Mouse (Mus musculus): ENCODE data around the gene Slc22a4. TPM values are rescaled to one million over a fixed set of nuclear protein-coding genes. Genes with fewer than 3 reads are reported as not detected.
"Not testable (repeated sequence)": the region's sequence is repeated elsewhere in the genome, so short reads cannot be mapped to it uniquely, and the experiment has no call there.

Slc22a4 gene
- total RNA-seq, 2 experiments from 2014 or later = 15.3 to 23.6 TPM

DNA sequence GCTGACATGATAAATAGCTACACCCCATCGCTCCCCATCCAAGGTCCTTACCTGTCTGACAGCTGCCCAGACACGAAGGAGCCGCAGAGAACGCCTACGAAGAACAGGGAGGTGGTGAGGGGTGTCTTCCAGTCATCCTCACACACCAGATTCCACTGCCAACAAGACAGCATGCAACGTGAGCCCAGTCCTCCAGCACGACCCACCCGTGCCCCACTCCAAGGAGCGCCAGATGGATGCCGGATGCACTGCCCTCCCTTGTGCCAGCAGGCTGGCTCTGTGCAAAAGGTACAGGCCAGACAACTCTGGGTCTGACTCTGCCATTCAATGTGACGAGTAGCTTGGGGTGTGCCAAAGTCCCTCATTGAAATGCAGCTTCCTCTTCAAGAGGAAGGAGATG lies 20.2 kb downstream of the Slc22a4 start:
- ATAC-seq (replicated peaks; ENCODE audit: poor library complexity) = no peak

DNA sequence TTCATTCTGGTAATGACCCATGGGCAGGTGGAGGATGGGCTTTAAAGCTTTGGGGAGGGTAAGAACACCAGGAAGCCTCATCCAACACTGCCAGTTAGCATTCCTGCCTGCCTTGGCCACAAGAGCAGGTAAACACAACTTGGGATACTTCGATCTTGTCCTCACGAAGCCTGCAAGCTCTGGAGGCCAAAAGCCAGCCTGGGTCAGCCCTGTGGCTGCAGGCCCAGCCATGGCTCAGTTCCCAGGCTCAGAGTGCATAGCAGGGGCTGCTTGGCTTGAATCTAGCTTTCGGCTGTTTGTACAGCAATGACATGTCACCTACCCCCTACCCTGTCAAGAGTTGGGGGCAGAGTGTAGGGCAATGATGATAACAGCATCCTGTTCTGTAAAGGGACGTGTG lies 21.0 kb downstream of the Slc22a4 start:
- no peak for ATAC-seq (replicated peaks; ENCODE audit: poor library complexity)

- peak; percentile 51 for ATAC-seq (replicated peaks; ENCODE audit: poor library complexity)
Measured at GRCm38 (mm10) chr11:54006362-54006761, 21.5 kb downstream of the Slc22a4 start.

- peak; percentile 82 for ATAC-seq (replicated peaks; ENCODE audit: poor library complexity)
Measured at GRCm38 (mm10) chr11:54004734-54005133, 23.2 kb downstream of the Slc22a4 start.

- ATAC-seq (replicated peaks; ENCODE audit: poor library complexity) = no peak
Measured at GRCm38 (mm10) chr11:54004221-54004620, 23.7 kb downstream of the Slc22a4 start.

- ATAC-seq (replicated peaks; ENCODE audit: poor library complexity) = peak; percentile 64
Measured at GRCm38 (mm10) chr11:54002761-54003717, 24.9 kb downstream of the Slc22a4 start.

DNA sequence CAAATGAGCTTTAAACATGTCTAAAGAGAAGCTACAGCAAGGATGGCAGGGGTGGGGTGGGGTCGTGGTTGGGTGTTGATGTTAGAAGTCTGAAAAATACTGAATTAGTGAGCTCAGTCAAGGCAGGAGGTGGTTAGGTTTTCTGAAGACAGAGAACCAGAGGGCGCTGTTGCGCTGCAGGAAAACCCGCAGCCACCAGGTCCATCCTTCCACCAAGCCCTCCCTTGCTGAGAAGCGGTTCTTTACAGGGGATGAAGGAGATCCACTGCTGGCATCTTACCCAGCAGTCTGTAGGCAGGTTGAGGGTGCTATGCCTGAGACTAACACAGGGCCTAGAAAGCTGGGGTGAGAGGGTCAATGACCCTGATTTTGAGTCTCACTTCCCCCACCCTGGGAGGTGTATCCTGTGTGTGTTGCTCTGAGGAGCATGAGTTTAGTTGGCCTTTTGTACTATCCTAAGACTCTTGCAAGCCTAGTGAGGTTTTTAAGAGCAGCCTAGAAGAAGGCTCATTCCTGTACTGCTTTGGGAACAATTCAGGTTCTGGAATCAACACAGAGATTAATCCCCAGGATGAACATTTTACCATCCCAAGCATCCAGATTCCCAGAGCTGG lies 25.6 kb downstream of the Slc22a4 start:
- ATAC-seq (replicated peaks; ENCODE audit: poor library complexity) = peak; percentile 69

DNA sequence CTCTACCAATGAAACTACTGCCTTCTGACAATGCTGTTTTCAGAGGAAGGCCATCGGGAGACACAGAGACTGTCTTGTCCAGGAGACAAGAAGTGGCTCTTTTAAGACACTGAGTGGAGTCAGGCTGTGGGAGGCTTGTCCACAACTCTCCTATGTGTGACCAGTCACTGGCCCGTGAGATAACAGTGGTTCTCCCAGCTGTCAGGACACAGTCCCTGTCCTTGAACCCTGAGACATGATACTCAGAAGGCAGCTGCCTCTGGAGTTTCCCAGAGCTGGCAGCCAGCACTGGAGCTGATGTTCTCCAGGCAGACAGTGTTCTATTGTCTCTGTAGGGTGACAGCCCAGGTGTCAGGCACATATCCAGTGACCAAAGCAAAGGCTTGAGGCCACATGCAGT lies 30.2 kb downstream of the Slc22a4 start:
- ATAC-seq (replicated peaks; ENCODE audit: poor library complexity) = no peak

GRCm38 (mm10) chr11:53992264-53992663 lies 35.6 kb downstream of the Slc22a4 start:
- no peak for ATAC-seq (replicated peaks; ENCODE audit: poor library complexity)

DNA sequence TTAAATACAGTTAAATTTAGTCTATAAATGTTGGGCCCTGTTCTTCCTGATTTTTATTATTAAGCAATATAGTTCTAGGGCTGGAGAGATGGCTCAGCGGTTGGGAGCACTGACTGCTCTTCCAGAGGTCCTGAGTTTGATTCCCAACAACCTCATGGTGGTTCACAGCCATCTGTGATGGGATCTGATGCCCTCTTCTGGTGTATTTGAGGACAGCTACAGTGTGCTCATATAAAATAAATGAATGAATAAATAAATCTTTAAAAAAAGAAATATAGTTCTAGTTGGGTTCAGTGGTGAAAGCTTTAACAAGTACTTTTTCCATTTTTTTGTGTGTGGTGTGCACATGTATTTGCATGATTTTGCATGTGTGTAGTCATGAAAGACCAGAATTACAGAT lies 38.7 kb downstream of the Slc22a4 start:
- ATAC-seq (replicated peaks; ENCODE audit: poor library complexity) = no peak

- ATAC-seq (replicated peaks; ENCODE audit: poor library complexity) = no peak
Measured at GRCm38 (mm10) chr11:53988081-53988480, 39.8 kb downstream of the Slc22a4 start.

GRCm38 (mm10) chr11:53981396-53981795 lies 46.5 kb downstream of the Slc22a4 start:
- no peak for ATAC-seq (replicated peaks; ENCODE audit: poor library complexity)

DNA sequence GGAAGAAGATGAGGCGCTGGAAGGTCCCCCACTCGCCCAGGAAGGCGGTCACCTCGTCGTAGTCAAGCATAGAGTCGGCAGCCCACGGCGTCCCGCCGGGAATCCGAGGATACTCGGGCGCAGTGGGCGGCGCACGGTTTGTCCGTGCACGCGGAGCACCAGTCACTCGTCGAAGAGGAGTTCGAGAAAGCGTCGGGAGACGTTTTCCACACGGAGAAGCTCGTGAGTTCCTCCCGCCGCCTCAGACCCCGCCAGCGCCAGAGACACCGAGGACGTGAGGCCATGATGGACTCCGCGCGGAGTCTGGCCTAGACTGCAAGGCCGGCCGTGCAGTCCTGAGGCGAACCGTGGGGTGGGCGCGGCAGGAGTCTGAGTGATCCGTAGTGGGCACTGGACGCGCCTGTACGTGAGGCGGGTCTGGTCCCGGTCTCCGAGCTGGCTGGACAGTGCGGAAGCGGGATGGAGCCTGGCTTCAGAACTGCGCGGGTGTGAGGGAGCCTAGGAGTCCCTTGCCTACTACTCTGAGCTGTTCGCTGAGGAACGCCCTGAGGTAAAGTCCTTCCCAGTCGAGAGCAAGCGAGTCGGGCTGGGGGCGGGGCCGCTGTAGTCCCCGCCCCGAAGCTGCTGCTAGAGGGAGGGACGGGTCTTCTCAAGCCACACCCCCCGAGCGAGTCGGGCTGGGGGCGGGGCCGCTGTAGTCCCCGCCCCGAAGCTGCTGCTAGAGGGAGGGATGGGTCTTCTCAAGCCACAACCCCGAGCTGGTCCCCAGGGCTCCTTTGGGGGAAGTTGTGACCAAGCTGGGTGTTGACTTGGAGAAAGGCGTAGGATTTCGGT lies 47.9 kb downstream of the Slc22a4 start, which contains the start of gene Slc22a21:
Gene Slc22a21 (minus strand): TSS at position 545 of the 834 bp plus-strand sequence.
- peak; percentile 97 for ATAC-seq (replicated peaks; ENCODE audit: poor library complexity)

DNA sequence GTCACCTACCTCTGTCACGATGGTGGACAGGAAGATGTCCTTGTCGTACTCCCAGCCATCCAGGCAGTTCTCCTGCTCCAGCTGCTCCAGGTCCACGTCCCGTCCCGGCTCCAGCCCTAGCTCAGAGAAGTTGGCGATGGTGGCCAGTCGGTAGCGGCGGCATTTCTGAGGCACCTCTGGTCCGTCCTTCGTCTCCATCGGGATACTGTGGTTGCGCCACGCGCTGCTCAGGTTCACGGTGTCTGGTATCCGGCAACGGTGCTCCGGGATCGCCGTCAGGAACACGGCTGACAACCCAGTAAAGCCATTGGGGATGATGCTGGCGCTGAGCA lies 48.5 kb downstream of the Slc22a4 start:
- 0 out of 2 replicates have a peak, but pooled peaks have one; percentile 5 for ATAC-seq (replicated peaks; ENCODE audit: poor library complexity)

DNA sequence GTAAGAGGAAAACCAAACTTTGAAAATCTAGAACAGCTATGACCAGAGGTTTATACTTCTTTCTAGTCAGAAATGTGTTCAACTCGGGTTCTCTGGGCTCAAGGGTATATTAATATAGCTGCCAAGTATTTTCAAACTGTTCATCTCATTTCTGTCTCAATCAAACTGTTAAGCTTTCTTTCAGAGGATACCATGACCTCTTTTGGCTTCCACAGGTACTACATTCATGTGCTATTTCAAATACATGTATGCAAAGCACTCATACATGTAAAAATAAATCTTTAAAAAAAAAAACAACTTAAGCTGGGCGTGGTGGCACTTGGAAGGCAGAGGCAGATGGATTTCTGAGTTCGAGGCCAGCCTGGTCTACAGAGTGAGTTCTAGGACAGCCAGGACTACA lies 50.2 kb downstream of the Slc22a4 start:
- ATAC-seq (replicated peaks; ENCODE audit: poor library complexity) = no peak

DNA sequence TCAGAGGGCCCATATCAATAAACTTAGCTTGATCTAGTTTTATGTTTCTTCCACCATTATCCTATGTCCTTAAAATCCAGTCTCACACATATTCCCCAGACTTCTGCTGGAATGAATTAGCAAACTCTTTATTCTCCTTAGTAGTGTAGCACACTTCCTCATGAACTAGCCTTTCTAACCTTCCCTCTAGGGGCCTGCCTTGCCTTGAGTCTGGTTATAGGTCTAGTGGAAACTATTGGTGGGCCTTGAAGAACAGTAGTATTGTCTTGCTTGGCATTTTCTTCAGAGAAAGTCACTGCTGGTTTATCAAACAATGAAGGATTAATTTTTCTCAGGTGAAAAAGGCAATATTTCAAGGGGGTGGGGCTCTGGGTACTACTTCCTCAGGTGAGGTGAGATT lies 52.3 kb downstream of the Slc22a4 start:
- no peak for ATAC-seq (replicated peaks; ENCODE audit: poor library complexity)

- no peak for ATAC-seq (replicated peaks; ENCODE audit: poor library complexity)
Measured at GRCm38 (mm10) chr11:53958984-53959383, 68.9 kb downstream of the Slc22a4 start.

- ATAC-seq (replicated peaks; ENCODE audit: poor library complexity) = peak; percentile 60; the same call in 1 of the 2 replicates
Measured at GRCm38 (mm10) chr11:53958176-53958575, 69.7 kb downstream of the Slc22a4 start.

GRCm38 (mm10) chr11:53956636-53957035 lies 71.3 kb downstream of the Slc22a4 start:
- ATAC-seq (replicated peaks; ENCODE audit: poor library complexity) = no peak

GRCm38 (mm10) chr11:53954653-53955052 lies 73.2 kb downstream of the Slc22a4 start:
- ATAC-seq (replicated peaks; ENCODE audit: poor library complexity) = no peak

GRCm38 (mm10) chr11:53950133-53950532 lies 77.8 kb downstream of the Slc22a4 start:
- not testable (repeated sequence) for ATAC-seq (replicated peaks; ENCODE audit: poor library complexity)

Measured in megakaryocyte progenitor cell, adult 5-6 weeks (primary cell).